Mouse (Mus musculus): ENCODE measurements around the gene App.

- TF ChIP-seq CTCF (IDR thresholded peaks at IDR 0.05; ENCODE audit: low read depth, low read length) (no peak), POLR2A (IDR thresholded peaks at IDR 0.05; ENCODE audit: borderline replicate concordance, low read depth, low read length) (no peak)
Measured at GRCm38 (mm10) chr16:85133057-85133456, 40.5 kb downstream of the App start.

Measured in bone marrow macrophage, adult 2 months (primary cell).